Mouse (Mus musculus) bone marrow, adult 2 months (tissue): ENCODE data around the gene Hsd17b1.

Experiments
- CTCF ChIP-seq: fragments of 200-500 bp; IDR thresholded peaks from 2 replicates; pipeline ENCODE4 v1.5.1; 2011; ENCODE audit warnings: low read length, control low read depth; ENCODE audit not compliant: control insufficient read depth, insufficient read depth
- POLR2A ChIP-seq: fragments of 200-500 bp; IDR thresholded peaks from 2 replicates; pipeline ENCODE4 v1.6.1; 2011; ENCODE audit warnings: low read depth, mild to moderate bottlenecking, control low read depth, low read length, borderline replicate concordance; ENCODE audit not compliant: control insufficient read depth

DNA sequence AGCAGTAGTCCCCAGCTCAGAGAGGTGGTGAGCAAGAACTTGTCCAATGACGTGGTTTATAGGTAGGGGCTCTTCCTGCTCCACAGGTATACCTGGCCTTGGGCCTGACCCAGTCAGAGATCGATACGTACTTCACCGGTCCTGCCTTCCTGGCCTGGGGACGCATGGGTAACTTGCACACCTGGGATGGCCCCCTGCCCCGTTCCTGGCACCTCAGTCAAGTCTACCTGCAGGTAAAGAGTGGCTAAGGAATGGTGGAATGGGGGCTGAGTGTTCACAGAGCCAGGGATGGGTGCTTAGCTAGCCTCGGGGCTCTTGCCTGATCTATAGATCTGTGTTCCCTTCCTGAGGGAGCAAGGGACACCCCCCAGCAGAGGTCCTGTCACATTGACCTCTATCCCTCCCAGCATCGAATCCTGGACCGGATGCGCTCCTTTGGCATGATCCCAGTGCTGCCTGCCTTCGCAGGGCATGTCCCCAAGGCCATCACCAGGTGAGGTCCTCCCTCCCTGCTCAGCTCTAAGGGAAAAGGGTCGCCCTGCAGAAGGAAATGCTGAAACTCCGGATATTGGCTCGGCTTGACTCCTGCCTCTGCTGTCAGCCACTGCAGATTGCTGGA is 6.3 kb upstream of the Hsd17b1 start:
- TF ChIP-seq POLR2A (no peak), CTCF (no peak)
